Mouse (Mus musculus): ENCODE data around the gene Actrt3.
"Not testable (repeated sequence)": the region's sequence is repeated elsewhere in the genome, so short reads cannot be mapped to it uniquely, and the experiment has no call there.

Actrt3 gene

GRCm38 (mm10) chr3:30573549-30573948 is 26.2 kb downstream of the Actrt3 start:
- DNase-seq (ENCODE audit: low read depth, low spot score) = no peak

DNA sequence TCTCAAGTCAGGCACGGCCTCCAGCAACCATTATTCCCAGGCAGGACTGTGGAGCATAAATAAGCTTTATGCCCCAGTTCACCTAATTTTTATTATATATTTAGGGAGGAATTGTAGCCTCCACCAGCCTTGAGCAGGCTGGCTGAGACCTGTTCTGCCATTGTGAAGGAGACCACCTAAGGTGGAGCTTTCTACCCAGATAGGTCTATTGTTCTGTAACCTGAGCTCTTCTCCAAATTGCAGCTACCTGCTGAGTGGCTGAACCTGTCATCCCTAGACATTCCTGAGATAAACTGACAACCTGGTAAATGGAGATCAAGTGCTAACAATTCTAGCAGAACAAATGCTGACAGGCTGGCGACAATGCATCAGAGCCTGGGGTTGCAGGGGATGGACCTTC is 33.4 kb downstream of the Actrt3 start:
- DNase-seq (ENCODE audit: low read depth, low spot score) = not testable (repeated sequence)

DNA sequence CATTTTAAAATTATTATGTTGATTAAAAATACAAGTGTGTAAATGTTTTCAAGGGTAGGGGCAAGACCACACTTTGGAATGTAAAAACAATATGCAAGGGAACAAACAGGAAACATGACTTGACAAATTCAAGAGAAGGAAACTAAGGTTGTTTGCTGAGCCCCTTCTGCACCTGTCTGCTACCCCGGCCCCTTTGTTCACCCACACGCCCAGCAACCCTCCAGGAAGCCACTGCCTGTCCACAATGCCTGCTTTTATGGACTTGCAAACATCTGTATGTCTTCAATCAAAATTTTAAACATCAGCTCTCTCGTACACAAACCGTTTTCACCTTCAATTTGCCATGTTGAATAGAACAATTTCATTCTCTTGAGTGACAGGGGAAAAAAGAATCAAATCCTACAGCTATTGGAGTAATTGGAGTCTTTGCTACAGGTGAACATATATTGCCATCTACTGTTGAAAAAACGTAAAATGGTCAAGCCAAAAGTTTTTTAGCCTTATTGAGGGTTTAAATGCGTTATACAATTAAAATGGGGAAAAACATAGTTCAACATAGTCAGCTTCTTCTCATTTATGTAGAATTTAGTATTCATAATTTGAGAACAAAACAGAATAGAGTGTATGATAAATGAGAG is 38.9 kb downstream of the Actrt3 start:
- DNase-seq (ENCODE audit: low read depth, low spot score) = no peak

- no peak for DNase-seq (ENCODE audit: low read depth, low spot score)
Measured at GRCm38 (mm10) chr3:30553741-30554140, 46.0 kb downstream of the Actrt3 start.

GRCm38 (mm10) chr3:30550218-30550617 is 49.5 kb downstream of the Actrt3 start:
- DNase-seq (ENCODE audit: low read depth, low spot score) = no peak

GRCm38 (mm10) chr3:30548928-30549327 is 50.8 kb downstream of the Actrt3 start:
- DNase-seq (ENCODE audit: low read depth, low spot score) = no peak

DNA sequence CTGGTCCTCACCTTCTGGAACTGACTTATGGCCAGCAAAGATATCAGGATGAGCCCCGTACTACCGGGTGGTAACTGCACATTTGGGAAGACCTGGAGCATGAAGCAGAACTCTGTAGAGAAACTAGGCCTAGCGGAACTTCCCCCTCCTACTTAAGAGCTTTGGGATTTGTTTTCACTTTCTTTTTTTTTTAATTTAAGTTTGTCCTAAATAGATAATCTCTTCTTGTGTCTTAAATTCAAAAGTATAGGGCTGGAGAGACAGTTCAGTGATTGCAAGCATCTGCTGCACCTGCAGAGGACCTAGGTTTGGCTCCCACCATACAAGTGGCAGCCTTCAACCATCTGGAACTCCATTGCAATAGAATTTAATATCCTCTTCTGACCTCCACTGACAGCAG is 51.8 kb downstream of the Actrt3 start, which contains the start of gene Mecom:
TSS of gene Mecom (minus strand) at position 101 of the 400 bp plus-strand sequence.
- DNase-seq (ENCODE audit: low read depth, low spot score) = no peak
